Mouse (Mus musculus): Measurements from ENCODE around the gene Gzmm.

DNA sequence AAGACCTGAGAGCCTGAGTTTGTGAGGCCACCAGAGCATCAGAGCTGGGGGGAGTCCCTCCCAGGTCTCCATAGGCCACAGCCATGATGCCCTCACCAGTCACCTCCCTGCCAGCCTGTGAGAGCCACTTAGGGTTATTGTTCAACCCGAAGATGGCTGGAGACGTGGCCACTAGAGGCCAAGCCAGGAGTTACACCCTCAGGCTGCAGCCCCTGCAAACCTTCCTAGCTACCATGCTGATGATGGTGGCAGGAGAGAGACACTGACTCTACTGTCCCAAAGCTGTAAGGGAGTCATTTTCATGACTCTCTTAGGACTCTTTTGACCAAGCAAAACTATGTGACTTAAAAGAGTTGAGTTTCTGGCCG, 16.7 kb upstream of the Gzmm start:
- TF ChIP-seq POLR2A (IDR thresholded peaks at IDR 0.05; ENCODE audit: extremely low read depth, insufficient read depth, low read length) (no peak), CTCF (IDR thresholded peaks at IDR 0.05; ENCODE audit: low read depth, low read length) (0 out of 2 replicates have a peak, but pooled peaks have one; percentile 1)

Measured in liver, adult 2 months (tissue).